Mouse (Mus musculus) Muller cell, postnatal 12 days (primary cell): ENCODE data around the gene Aox3.
A peak's percentile ranks its signal among the peaks of the same experiment; 100 is the strongest.

ENCODE experiments used
- DNase-seq: peaks from one replicate; pipeline ENCODE4 v3.0.0-alpha.2; 2015; ENCODE audit errors: inconsistent ontology term

Gene Aox3

DNA sequence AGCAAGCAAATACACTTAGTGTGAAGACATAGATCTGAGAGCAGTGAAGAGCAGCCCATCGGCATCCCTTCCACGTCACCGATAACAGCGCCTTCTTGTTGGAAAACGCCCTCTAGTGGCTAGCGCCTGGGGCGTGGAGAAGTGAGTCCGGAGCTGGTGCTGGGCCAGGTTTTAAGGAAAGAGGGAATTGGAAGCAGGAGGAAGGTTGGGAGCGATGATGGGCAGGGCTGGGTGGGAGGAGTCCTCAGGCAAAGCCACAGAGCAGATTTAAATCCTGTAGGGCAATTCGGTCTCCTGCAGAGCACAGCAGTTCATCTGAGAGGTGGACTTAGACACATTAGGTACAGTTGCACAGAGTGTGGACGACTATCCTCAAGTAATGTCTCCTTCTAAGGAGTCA is at the start of gene Aox3:
Gene Aox3, plus strand, starts transcription at position 251 of the 400 bp plus-strand sequence.
- DNase-seq, result peak; percentile 72

DNA sequence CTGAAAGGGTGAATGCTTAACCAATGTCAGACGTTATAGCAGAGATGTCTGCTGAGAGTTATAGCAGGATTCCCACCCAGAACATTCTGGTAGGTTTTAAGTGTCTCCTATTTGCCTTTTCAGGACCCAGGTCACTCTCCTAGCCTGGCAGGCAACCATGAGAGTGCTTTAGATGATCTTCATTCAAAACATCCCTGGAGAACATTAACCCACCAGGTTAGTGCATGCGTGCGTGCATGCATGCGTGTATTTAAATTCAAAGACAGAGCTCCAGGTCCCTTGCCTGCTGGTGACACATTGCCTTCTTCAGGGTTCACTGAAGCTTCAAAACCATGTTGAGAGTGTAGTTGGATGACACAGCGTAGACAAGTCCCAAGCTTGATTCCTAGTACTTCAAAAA is 47.8 kb upstream of the Aox3 start:
- no peak for DNase-seq

DNA sequence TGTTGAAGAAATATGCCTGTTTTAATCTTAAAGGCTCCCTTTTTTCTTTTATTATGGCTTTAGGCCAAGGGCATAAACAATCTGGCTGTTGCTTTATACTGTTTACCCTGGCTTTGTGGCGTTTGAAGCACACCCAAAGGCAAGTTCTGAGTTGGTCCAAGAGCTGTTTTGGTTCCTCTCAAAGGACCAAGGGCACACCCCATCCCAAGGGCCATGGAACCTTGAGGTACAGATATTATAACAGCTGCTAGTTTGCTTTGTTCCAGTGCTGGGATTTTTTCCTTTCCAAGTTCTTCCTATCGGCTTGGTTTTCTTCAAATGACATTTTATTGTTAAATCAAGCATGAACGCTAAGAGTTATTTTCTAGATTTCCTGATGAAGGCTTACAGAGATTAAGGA is 47.3 kb upstream of the Aox3 start:
- no peak for DNase-seq

DNA sequence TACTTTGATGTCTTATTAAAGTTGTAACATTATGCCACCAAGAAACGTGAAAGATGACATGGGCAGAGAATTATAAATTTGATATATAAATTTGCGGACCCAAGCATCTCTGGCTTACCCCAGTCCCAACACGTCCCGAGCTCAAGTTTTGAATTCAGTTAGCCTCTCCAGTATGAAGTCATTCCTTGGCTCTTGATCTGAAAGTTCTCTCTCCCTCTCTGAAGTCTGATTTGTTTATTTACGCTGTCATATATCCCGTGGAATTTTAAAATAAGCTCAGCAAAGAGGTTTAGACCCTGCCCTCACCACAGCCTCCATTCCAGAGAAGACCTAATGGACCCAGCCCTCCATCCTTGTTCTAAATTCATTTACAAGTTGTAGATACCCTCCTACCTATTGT is 43.7 kb upstream of the Aox3 start:
- no peak for DNase-seq

DNA sequence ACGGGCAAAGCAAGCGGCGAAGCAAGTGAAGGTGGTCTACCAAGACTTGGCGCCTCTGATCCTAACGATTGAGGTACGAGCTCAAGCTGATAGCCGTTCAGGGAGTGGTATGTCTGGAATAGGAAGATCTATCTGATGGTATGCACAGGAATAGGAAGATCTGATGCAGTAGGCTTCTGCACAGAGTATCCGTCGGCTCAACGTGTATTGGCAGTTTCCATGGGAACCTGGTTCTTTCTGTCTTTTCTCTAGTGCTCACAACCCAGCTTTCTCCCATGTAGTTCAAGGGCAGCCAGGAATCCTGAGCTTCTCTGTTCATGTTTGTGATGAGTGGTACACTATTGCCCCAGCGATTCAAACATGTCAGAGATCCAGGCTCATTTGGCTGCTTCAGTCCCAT is 42.8 kb upstream of the Aox3 start:
- no peak for DNase-seq

DNA sequence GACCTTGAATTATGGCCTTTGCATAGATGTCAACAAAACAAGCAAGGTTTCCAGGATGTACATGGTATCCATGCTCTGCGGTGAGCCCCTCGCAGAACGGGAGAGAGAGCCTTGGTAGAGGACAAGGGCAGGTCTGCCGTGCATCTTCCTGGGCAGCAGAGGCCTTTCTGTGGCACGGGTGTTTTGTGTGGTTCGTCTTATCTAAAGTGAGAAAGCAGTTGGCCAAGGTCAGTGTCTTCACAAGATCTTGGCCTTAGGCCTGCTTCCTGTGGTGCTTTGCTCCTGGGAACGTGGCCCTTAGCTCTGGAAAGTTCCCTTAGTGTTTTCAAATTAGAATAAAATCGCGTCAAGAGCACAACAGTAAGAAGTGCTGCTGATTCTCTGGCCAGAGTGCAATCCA is 41.9 kb upstream of the Aox3 start:
- DNase-seq, result no peak

DNA sequence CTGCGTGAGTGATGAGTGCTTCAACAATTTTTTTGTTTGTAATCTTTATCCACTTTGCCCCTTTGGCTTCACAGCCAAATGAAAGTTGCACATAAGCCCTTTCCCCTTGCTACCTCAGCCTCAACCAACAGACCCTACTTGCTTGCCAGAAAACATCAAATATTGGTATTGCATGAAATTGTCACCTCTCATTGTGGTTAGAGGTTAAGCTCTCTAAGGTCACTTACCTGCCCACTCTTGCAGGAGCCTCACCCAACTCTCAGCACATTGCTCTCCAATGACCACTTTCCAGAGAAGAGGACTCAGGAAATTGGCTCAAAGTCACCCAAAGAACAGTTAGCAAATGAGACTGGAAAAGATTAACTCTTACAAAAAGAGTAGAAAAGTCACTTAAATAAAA is 41.4 kb upstream of the Aox3 start:
- no peak for DNase-seq

DNA sequence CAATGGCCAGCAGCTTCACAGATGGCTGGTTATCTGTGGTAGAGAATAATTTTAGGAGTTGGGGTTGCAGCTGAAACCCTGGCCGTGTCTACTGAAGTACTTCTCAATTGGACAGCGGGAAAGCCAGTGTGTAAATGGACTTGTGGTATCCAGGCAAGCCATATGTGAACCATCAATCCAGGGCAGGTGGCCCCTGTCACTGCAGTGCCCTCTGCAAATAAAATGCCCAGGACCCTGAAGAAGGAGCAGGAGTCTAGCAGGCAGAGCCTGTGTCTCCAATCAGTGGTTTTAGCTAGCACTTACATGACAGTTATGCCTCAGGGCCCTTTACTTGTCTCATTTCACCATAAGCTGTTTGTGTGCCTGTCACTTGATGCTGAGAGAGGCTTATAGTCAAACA is 40.5 kb upstream of the Aox3 start:
- no peak for DNase-seq

DNA sequence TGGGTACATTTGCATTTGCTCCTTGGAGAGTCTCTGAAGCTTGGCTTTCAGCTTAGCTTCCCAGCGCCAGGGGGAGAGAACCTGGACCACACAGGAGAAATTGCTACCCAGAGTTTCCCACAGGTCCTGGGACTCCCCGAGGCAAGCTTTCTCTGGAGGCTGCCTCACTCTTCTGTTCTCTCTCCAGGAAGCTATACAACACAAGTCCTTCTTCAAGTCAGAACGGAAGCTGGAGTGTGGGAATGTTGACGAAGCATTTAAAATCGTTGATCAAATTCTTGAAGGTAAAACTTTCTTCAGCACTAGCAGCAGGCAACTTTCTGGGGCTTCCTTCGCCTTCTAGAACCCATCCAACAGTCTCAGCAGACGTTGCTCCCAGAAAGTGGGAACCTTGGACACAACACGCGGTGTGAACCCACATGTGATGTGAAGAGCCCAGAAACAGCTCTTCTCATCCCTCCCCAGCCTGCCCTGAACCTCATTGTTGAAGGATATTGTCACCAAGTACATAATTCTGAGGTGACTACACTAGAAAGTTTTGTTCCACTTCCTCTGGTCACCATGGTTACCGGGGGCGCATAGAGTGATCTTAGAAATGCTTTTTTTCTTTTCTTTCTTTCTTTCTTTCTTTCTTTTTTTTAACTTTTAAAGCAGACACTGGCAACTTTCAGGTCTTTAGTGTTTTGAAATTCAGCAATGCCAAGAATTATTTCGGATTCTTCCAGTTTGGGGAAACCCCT is 39.8 kb upstream of the Aox3 start:
- DNase-seq, result peak; percentile 16

DNA sequence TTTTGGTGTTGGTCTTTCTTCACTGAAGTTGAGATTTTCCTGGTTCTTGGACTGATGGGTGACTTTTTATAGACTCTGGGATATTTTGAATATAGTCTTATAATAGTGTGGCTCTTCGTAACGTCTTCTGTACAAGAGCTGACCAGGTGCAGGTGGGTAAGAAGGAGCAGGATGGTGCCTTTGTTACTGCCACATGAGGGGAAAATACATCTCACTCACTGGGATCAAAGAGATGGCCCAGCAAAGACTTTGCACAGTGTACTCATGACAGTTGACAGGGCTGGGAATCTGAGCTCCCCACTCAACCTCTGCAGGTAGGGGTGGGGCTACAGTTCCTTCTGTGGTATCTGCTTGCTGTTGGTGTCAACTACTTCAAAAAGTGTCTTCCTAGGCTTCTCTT is 38.7 kb upstream of the Aox3 start:
- DNase-seq, result no peak

DNA sequence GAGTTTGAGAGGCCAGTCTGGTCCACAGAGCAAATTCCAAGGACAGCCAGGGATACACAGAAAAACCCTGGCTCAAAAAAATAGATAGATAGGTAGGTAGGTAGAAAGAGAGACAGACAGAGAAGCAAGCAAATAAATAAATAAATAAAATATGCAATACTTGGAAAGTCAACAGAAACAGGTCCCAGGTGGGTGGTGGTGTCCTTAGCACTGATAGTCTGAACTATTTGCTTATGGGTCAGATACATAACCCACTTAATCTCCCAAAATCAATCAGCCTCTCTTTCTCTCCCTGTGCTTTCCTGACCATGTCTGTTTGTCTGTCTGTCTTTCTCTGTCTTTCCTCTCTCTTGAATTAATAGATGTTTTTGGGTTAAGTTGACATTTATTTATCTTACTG is 35.0 kb upstream of the Aox3 start:
- DNase-seq, result no peak

DNA sequence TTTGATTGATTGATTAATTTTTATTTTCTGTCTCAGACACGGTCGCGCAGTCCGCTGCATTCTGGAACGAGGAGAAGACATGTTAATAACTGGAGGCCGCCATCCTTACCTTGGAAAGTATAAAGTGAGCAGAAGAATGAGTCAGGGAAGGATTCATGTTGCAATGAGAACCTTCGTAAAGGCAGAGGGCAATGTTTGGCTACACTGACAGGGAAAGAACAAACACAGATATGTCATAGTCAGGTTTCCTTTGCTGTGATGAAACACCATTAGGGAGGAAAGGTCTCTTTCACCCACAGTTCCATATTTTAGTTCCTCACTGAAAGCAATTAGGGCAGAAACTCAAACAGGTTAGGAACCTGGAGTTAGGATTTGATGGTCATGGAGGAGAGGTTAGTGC is 34.5 kb upstream of the Aox3 start:
- DNase-seq, result no peak

DNA sequence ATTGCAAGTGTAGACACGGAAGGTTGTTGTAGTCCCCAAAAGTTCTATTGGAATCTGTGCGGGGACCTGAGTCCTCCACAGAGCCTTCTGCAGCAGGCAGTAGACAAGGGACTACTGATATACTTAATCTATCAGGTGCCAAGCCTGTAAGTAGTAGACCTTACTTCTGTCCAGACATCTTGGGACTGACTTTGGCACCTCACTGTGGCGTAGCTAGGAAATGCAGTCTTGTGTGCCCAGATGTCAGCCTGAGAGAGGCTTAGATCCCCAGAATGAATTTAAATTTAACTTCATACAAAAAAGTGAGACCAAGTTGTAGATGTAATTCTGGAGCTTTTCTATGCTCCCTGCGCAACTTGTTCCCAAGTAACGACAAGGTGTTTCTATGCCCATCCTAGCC is 33.2 kb upstream of the Aox3 start:
- no peak for DNase-seq

DNA sequence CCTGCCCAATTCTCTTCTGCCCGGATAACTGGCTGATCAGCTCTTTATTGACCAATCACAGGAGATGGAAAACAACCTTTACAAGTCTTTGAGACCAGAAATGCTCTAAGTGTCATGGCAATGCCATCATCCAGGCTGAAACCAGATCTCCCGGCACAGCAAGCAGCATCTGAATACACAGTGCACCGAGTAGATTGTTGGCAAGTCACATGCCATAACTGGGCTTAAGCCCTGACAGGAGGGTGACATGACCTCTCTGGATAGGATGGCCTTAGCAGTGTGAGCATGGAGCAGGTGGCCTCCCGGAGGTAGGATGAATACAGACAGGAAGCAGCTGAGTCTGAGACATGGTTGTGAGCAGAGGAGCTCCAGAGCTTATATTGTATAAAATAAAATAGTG is 32.5 kb upstream of the Aox3 start:
- DNase-seq, result no peak

DNA sequence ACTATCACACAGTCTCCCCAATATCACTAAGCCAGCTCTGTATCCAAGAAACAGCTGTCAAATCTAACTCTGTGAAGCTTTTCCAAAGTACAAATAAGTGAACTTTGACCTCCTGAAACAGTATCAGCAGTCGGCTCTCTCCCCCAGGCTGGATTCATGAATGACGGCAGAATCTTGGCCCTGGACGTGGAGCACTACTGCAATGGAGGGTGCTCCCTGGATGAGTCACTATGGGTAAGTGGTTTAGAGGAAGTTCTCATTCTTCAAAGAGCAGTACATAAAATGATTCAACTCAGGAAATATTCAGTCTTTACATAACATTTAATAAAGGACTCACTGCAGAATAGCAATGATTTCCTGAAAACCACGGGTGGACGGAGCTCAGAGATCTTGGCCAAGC is 31.6 kb upstream of the Aox3 start:
- peak; percentile 6 for DNase-seq

DNA sequence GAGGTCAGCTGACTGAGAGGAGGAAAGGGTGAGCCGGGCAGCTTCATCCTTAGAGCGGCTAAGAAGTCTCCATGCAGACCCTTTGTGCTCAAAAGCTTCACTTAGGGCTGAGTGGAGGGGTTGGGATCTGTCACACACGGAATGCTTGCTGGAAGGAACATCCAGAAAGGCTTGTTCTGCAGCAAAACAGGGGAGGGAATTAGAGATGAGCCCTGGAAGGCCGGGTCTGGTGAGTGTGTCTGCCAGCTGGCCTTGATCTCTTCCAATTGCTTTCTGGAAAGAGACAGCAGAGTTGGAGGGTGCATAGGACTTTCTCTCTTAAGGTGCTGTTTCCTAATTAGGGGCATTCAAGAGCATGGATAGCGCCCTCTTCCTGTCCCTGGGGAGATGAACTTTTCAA is 23.6 kb upstream of the Aox3 start:
- DNase-seq, result no peak

DNA sequence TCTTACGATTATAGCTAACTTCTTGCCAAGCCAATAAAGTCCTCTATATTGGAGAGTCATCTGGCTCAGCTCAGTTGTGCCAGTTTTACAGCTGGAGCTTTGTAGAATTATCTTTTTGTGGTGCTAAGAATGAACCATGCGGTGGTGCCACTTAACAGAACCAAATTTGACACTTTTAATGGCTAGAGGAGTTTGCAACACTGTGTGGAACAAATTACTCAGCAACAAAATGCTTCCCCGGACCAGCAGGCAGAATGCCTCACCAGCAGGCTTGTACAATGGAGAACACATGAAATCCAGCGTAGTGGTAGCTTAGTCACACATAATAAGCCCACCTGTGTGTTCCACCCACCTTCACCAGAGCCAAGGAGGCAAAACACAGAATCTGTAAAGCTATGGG is 22.7 kb upstream of the Aox3 start:
- DNase-seq, result no peak

DNA sequence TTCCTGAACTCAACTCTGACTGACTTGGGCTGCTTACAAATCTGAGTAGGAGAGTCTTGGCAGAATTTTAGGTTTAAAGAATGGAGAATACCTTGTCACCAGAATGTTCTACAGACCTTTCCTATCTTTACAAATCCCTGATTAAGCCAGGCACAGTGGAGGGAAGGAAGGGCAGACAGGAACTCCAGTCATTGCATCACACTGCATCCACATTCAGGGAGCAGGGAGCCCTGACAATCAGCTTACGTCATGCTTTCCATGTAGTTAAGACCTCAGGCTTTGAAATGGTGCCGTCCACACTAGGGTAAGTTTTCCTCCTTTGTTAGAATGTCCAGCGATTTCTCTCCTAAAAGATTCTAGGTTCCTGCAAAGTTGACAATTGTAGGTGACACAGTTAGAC is 21.7 kb upstream of the Aox3 start:
- no peak for DNase-seq

DNA sequence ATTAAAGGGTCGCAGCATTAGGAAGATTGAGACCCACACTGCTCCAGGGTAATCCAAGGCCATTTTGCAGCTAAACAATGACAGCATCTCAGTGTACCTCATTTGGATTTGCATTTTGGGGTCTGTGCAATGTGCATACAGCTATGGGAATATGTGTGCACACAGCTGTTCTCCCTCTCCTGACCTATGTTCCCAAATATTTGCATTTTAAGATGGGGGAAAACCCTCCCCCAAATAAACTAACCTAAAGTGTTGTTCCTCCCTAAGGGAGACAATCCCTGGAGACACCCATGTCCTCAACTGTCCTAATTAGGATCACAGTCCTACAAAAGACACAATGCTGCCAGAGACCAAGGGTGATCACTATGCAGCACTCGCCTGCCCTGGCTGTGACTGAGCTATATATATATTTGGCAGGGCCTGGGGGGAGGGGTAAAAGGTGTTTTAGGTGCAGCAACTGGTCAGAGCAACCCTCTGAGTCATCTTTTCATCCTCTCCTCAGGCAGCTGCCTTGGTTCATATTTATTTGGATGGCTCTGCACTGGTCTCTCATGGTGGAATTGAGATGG is 20.9 kb upstream of the Aox3 start:
- DNase-seq, result no peak

DNA sequence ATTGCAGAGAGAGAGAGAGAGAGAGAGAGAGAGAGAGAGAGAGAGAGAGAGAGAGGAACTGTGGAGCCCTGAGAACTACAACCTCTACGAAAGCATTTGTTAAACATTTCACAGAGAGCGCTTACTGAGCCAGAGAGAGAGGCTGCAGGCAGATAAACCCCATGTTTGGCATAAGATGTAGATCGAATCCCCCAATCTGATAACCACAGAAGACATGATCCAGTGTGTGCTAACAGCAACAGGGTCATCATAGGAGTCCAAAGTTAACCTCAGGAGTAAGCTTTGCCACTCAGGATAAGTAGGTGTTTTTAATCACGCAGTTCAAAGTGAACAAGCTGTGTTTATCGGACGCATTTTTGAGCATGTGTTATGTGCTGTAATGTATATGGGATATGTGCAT is 15.6 kb upstream of the Aox3 start:
- no peak for DNase-seq

DNA sequence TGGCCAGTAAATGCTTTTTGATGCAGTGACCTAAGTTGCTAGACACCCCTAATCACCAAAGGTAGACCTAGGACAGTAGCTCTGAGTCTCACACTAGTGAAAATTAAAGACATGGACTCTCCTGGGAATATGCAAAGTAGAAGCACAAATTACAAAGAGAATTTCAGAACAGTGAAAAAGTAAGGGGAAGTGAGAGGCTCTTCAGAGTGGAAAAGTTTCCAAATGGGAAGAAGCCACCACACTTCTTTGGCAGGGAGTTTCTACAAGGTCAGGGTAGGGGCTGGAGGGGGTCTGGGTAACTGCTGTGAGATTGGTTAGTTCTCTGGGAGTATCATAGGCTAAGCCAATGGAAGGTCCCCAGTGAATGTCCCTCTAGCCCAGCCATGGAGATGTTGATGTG is 13.8 kb upstream of the Aox3 start:
- DNase-seq, result no peak

DNA sequence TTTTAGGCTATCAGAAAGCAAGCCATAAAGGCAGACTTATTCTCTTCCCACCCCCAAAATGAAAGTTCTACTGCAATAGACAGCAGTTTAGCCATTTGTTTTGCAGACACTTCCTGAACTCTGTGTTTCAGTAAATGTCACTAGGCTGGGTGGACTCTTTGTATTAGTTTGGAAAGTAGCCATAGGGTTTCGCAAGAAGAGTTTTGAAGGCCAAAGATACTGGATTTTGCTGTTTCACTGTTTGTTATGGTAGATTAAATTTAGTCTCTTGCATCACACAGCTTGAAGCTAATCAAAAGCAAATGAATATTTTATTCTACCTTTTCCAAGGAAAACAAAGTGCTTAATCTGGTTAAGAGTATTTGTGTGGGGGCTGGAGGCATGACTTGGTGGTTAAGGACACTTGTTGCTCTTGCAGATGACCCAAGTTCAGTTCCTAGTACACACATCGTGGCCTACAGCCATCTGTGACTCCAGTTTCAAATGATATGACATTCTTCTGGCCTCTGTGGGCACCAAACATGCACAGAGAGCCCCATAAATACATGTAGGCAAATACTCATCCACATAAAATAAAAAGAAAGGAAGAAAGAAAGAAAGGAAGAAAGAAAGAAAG is 11.3 kb upstream of the Aox3 start:
- peak; percentile 71 for DNase-seq

DNA sequence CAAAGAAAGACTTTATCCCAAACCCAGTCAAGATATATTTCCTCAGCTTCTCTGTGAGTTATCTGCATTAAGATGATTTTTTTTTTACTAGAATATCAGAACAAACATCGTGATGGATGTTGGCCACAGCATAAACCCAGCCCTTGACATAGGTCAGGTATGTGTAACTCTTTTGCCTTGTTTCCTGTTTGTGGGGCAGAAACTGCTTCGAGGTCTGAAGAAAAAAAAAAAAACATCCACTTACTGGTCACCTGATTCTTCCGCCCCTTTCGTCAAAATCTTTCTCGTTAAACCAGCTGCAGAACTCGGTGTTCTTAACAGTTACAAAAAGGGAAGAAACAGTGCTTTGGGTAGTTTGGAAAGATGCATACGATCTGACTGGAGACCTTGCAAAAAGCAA is 10.4 kb upstream of the Aox3 start:
- no peak for DNase-seq

DNA sequence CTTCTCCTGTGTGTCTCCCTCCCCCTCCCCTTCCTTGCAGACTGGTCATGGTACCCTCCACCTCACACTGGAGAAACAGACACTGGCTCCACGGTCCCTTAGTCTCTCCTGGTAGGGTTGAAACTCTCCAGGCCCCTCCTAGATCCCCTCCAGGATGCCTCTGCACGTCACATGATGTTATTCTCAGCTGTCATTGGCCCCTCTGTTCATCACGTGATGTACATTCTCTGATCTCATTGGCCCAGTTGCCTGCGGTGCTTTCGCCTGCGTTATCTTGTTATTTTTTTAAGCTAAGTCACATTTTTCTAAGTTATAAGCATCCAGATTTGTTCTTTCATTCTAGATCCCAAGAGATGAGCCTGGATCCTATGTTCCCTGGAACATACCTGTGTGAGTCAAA is 7.2 kb upstream of the Aox3 start:
- DNase-seq, result no peak
